In genomic region chr1:136777263-136777980, GRCm38 (mm10) we compare ENCODE assay signal across 11 mouse cellular contexts.
DNase-seq lines count a peak whose midpoint lies in the region; ATAC-seq and TF ChIP-seq lines count a peak whose summit lies in the region.
"Had no signal": no experiment of that assay in that cellular context is flagged by ENCODE, and none has a peak within 500 bp of the region (broad histone marks: within the 10 kb centered on the region; RNA-seq: fewer than 3 reads in every experiment).

No protein-coding gene starts in this region.

- H3K27ac ChIP-seq in kidney, postnatal 0 days, result no peak overlapping the region
- H3K27ac ChIP-seq in midbrain, embryonic 15.5 days, result no peak overlapping the region
- H3K27ac ChIP-seq: heart, embryonic 15.5 days; liver, embryonic 15.5 days had no signal

- no peak for ATAC-seq in kidney, postnatal 0 days (replicated peaks; ENCODE audit: low FRiP score, low read depth)
- no peak for ATAC-seq in midbrain, embryonic 15.5 days (replicated peaks)

- H3K4me1 ChIP-seq in kidney, postnatal 0 days (replicated peaks; ENCODE audit: insufficient read depth, low read length), result 0 out of 2 replicates have a peak, but pooled peaks cover 9% of the 10 kb centered on the region
- peaks cover 26% of the 10 kb centered on the region for H3K4me1 ChIP-seq in midbrain, embryonic 15.5 days
- H3K4me1 ChIP-seq: liver, embryonic 15.5 days; megakaryocyte, embryonic 14.5 days had no signal

- H3K9ac ChIP-seq in kidney, postnatal 0 days (ENCODE audit: low read depth, low read length), result no peak overlapping the region
- no peak overlapping the region for H3K9ac ChIP-seq in midbrain, embryonic 15.5 days
- H3K9ac ChIP-seq: heart, embryonic 15.5 days; liver, embryonic 15.5 days had no signal

- TF ChIP-seq CTCF in kidney, postnatal 0 days (IDR thresholded peaks at IDR 0.05; ENCODE audit: low read depth), result no peak

- no peak overlapping the region for H3K4me2 ChIP-seq in kidney, postnatal 0 days (ENCODE audit: low read length)
- peak overlapping the region; percentile 38 for H3K4me2 ChIP-seq in midbrain, embryonic 15.5 days
- H3K4me2 ChIP-seq: heart, embryonic 15.5 days; liver, embryonic 15.5 days had no signal

- H3K4me3 ChIP-seq in kidney, postnatal 0 days (replicated peaks; ENCODE audit: low read depth, low read length), result no peak overlapping the region
- peak overlapping the region; percentile 6 for H3K4me3 ChIP-seq in midbrain, embryonic 15.5 days
- H3K4me3 ChIP-seq: heart, embryonic 15.5 days; liver, embryonic 15.5 days; megakaryocyte, embryonic 14.5 days had no signal

- peak; percentile 88 for DNase-seq in embryo, embryonic 10.5 days (ENCODE audit: low spot score)
- DNase-seq in forelimb bud, embryonic 11.5 days (ENCODE audit: low read depth, low spot score), result peak; percentile 55
- peak; percentile 48 for DNase-seq in kidney, postnatal 0 days (ENCODE audit: low spot score)
- DNase-seq in adrenal gland, postnatal 36 days, result no peak
- DNase-seq in frontal cortex, adult 2 months (ENCODE audit: extremely low spot score in 1 of 2, low spot score in 1 of 2), result no peak
- no peak for DNase-seq in urinary bladder, postnatal 25 days (ENCODE audit: low spot score)
- DNase-seq in thymus, postnatal 10 days (ENCODE audit: low spot score in 2 of 2), result no peak

- WGBS in kidney, postnatal 0 days, result 27% methylated on average over 20 of the region's 20 CpGs
- 18% methylated on average over 20 of the region's 20 CpGs for WGBS in midbrain, embryonic 15.5 days

- no peaks in the 10 kb centered on the region for H3K36me3 ChIP-seq in kidney, postnatal 0 days (ENCODE audit: insufficient read depth, low read length)
- H3K36me3 ChIP-seq in midbrain, embryonic 15.5 days (replicated peaks), result no peaks in the 10 kb centered on the region
- H3K36me3 ChIP-seq: heart, embryonic 15.5 days; liver, embryonic 15.5 days had no signal

- no peaks in the 10 kb centered on the region for H3K27me3 ChIP-seq in kidney, postnatal 0 days (ENCODE audit: insufficient read depth, low read length)
- H3K27me3 ChIP-seq in midbrain, embryonic 15.5 days (replicated peaks), result 0 out of 2 replicates have a peak, but pooled peaks cover 3% of the 10 kb centered on the region
- H3K27me3 ChIP-seq: heart, embryonic 15.5 days; liver, embryonic 15.5 days had no signal

- no peaks in the 10 kb centered on the region for H3K9me3 ChIP-seq in kidney, postnatal 0 days (replicated peaks; ENCODE audit: low read length)
- no peaks in the 10 kb centered on the region for H3K9me3 ChIP-seq in midbrain, embryonic 15.5 days
- H3K9me3 ChIP-seq: heart, embryonic 15.5 days; liver, embryonic 15.5 days had no signal

Comparison
In these comparisons a context has a peak if more than half of its experiments do, and no peak if none do; other contexts are left out.
1. DNase-seq: peak in embryo, embryonic 10.5 days (single experiment), forelimb bud, embryonic 11.5 days (single experiment) and kidney, postnatal 0 days (single experiment); none in adrenal gland, postnatal 36 days (0 of 2), frontal cortex, adult 2 months (0 of 2), urinary bladder, postnatal 25 days (single experiment) and thymus, postnatal 10 days (0 of 2).